Mouse (Mus musculus) CD8-positive naive resting alpha-beta T cell, adult 57 days (primary cell): Measurements from ENCODE around the gene Cd209a. TPM values are rescaled to one million over a fixed set of nuclear protein-coding genes. Genes with fewer than 3 reads are reported as not detected.

Experiments used
- total RNA-seq: library from RNA; stranded (reverse); gene quantifications from one replicate; pipeline ENCODE4 v1.2.4, GENCODE M21; 2023

The Cd209a gene
- 4.2 TPM for total RNA-seq

GRCm38 (mm10) chr8:3748761-3749160 is at the start of gene Cd209a:
Gene Cd209a (minus strand): TSS chr8:3748984.

GRCm38 (mm10) chr8:3720551-3720950 is 28.2 kb downstream of the Cd209a start, which contains the start of gene Clec4g:
Gene Clec4g (minus strand): TSS chr8:3720651.

GRCm38 (mm10) chr8:3694121-3694520 is 54.7 kb downstream of the Cd209a start, which contains the start of gene Fcer2a:
Gene Fcer2a (minus strand): TSS chr8:3694175.

Other genes starting within 250 kb of the Cd209a start
- 76.4 TPM for gene Mcoln1, start 248.5 kb downstream of the Cd209a start, total RNA-seq
- gene Pnpla6, start 233.6 kb downstream of the Cd209a start, total RNA-seq, result 60.0 TPM
- gene C330021F23Rik, start 181.0 kb downstream of the Cd209a start, total RNA-seq, result not detected
- gene Camsap3, start 161.7 kb downstream of the Cd209a start, total RNA-seq, result 0.15 TPM
- 97.6 TPM for gene Xab2, start 127.7 kb downstream of the Cd209a start, total RNA-seq
- gene Pet100, start 127.4 kb downstream of the Cd209a start, total RNA-seq, result 45.9 TPM
- not detected for gene Pcp2, start 123.4 kb downstream of the Cd209a start, total RNA-seq
- gene Stxbp2, start 118.0 kb downstream of the Cd209a start, total RNA-seq, result 222 TPM
- gene Retn, start 93.2 kb downstream of the Cd209a start, total RNA-seq, result not detected
- 0.58 TPM for gene Mcemp1, start 83.2 kb downstream of the Cd209a start, total RNA-seq
- gene Fcor, start 76.6 kb downstream of the Cd209a start, total RNA-seq, result not detected
- 12.8 TPM for gene Trappc5, start 72.7 kb downstream of the Cd209a start, total RNA-seq
- gene Fcer2a, start 54.8 kb downstream of the Cd209a start, total RNA-seq, result 39.9 TPM
- gene Clec4g, start 28.3 kb downstream of the Cd209a start, total RNA-seq, result not detected
- not detected for gene Cd209e, start 105.3 kb upstream of the Cd209a start, total RNA-seq
- not detected for gene Cd209d, start 129.6 kb upstream of the Cd209a start, total RNA-seq
- gene Cd209b, start 177.9 kb upstream of the Cd209a start, total RNA-seq, result not detected
- not detected for gene Cd209c, start 205.8 kb upstream of the Cd209a start, total RNA-seq